Mouse (Mus musculus) MEL (cell line): Measurements from ENCODE around the gene Hnrnpa1.
"Not testable (repeated sequence)": the region's sequence is repeated elsewhere in the genome, so short reads cannot be mapped to it uniquely, and the experiment has no call there.

Source experiments
- BHLHE40 ChIP-seq: IDR thresholded peaks from 2 replicates; pipeline ENCODE4 v1.6.1; 2012; ENCODE audit warnings: low read depth, mild to moderate bottlenecking, inconsistent platforms, low read length, improper control_type of control experiment, borderline replicate concordance
- CHD1 ChIP-seq: IDR thresholded peaks from 2 replicates; pipeline ENCODE4 v1.6.1; 2012; ENCODE audit warnings: low read depth, mild to moderate bottlenecking, inconsistent platforms, low read length, improper control_type of control experiment
- CHD2 ChIP-seq: IDR thresholded peaks from 2 replicates; pipeline ENCODE4 v1.6.1; 2011; ENCODE audit warnings: low read length, improper control_type of control experiment
- CTCF ChIP-seq, 3 experiments: IDR thresholded peaks in 2 of 3; conservative IDR thresholded peaks in 1 of 3; 2 replicates each; pipeline ENCODE4 v1.5.1; 2011 to 2012; ENCODE audit warnings: low read length in 3 of 3, low read depth in 2 of 3, mild to moderate bottlenecking in 2 of 3, improper control_type of control experiment in 1 of 3, inconsistent platforms in 1 of 3, mixed read lengths in 1 of 3, moderate library complexity in 1 of 3; ENCODE audit not compliant: control insufficient read depth in 1 of 3, insufficient read depth in 1 of 3, poor library complexity in 1 of 3, severe bottlenecking in 1 of 3
- E2F4 ChIP-seq: IDR thresholded peaks from 2 replicates; pipeline ENCODE4 v1.6.1; 2011; ENCODE audit warnings: low read depth, low read length, improper control_type of control experiment, borderline replicate concordance
- JUND ChIP-seq: IDR thresholded peaks from 2 replicates; pipeline ENCODE4 v1.6.1; 2011; ENCODE audit warnings: low read depth, mild to moderate bottlenecking, improper control_type of control experiment, low read length
- MAX ChIP-seq: IDR thresholded peaks from 2 replicates; pipeline ENCODE4 v1.6.1; 2011; ENCODE audit warnings: low read length, improper control_type of control experiment
- POLR2A ChIP-seq, 2 experiments: IDR thresholded peaks; 2 replicates each; pipeline ENCODE4 v1.6.1; 2011 to 2012; ENCODE audit warnings: low read length in 2 of 2, mild to moderate bottlenecking in 2 of 2, control low read depth in 1 of 2, improper control_type of control experiment in 1 of 2, low read depth in 1 of 2, moderate library complexity in 1 of 2; ENCODE audit not compliant: control insufficient read depth in 1 of 2, insufficient read depth in 1 of 2, poor library complexity in 1 of 2
- POLR2AphosphoS5 ChIP-seq: IDR thresholded peaks from 2 replicates; pipeline ENCODE4 v1.6.1; 2012; ENCODE audit warnings: low read depth, borderline replicate concordance, mild to moderate bottlenecking, inconsistent platforms, low read length, moderate library complexity, mixed read lengths
- TBP ChIP-seq: IDR thresholded peaks from 2 replicates; pipeline ENCODE4 v1.8.0; 2011; ENCODE audit warnings: low read depth, low read length, improper control_type of control experiment

- TF ChIP-seq CHD2; POLR2AphosphoS5; TBP; MAX; CTCF (IDR thresholded peaks at IDR 0.05 in 2 of 3, conservative IDR thresholded peaks at IDR 0.05 in 1 of 3; ENCODE audit: control insufficient read depth in 1 of 3, insufficient read depth in 1 of 3, low read depth in 2 of 3, low read length in 3 of 3, poor library complexity in 1 of 3, severe bottlenecking in 1 of 3); JUND; E2F4; BHLHE40; CHD1; POLR2A (IDR thresholded peaks at IDR 0.05; ENCODE audit: control insufficient read depth in 1 of 2, insufficient read depth in 1 of 2, low read depth in 1 of 2, low read length in 2 of 2, poor library complexity in 1 of 2): not testable (repeated sequence)
Observed at GRCm38 (mm10) chr15:103241071-103242018, 1.1 kb downstream of the Hnrnpa1 start.
